Mouse (Mus musculus): Measurements from ENCODE around the gene Rcan3. TPM values are rescaled to one million over a fixed set of nuclear protein-coding genes. Genes with fewer than 3 reads are reported as not detected.

Rcan3 gene
- polyA plus RNA-seq (2014; fragmentation: Nextera tagmentation; extraction: Ambion mirVana): 14.0 and 14.1 TPM in 2 replicates

- Histone ChIP-seq H3K4me3 (ENCODE audit: low read depth, low read length) (peak within 1 kb of the TSS; percentile 70), H3K36me3 (ENCODE audit: insufficient read depth) (no peaks in the 10 kb centered on the region), H3K27me3 (ENCODE audit: insufficient read depth, low read length) (no peaks in the 10 kb centered on the region), H3K4me2 (peak within 1 kb of the TSS; percentile 93), H3K9me3 (ENCODE audit: low read depth, low read length) (no peaks in the 10 kb centered on the region), H3K4me1 (ENCODE audit: insufficient read depth) (peaks cover 4% of the 10 kb centered on the region; the same call in 1 of the 2 replicates), H3K9ac (peak within 1 kb of the TSS; percentile 77), H3K27ac (ENCODE audit: low read depth) (peak within 1 kb of the TSS; percentile 63; the same call in 1 of the 2 replicates)
- WGBS: under 1% methylated on average over 64 of the region's 79 CpGs
- TF ChIP-seq CTCF (IDR thresholded peaks at IDR 0.05; ENCODE audit: low read depth): no peak
- DNase-seq (peak; percentile 88), ATAC-seq (ENCODE audit: insufficient read depth) (peak; percentile 87)
These were observed at the start of gene Rcan3 for GRCm38 (mm10) chr4:135433443-135434394. Gene Rcan3, minus strand, starts transcription at chr4:135433853.

- no peaks in the 10 kb centered on the region for H3K4me1 ChIP-seq (ENCODE audit: insufficient read depth)
- H3K9me3 ChIP-seq (ENCODE audit: low read depth, low read length): no peaks in the 10 kb centered on the region
- H3K9ac ChIP-seq: no peak overlapping the region
- H3K27me3 ChIP-seq (ENCODE audit: insufficient read depth, low read length): no peaks in the 10 kb centered on the region
- no peak for DNase-seq
- H3K4me2 ChIP-seq: no peak overlapping the region
- ATAC-seq (ENCODE audit: insufficient read depth): no peak
- no peak overlapping the region for H3K27ac ChIP-seq (ENCODE audit: low read depth)
- no peak overlapping the region for H3K4me3 ChIP-seq (ENCODE audit: low read depth, low read length)
- WGBS: 71% methylated on average over 9 of the region's 9 CpGs
- TF ChIP-seq CTCF (IDR thresholded peaks at IDR 0.05; ENCODE audit: low read depth): peak; percentile 46
- H3K36me3 ChIP-seq (ENCODE audit: insufficient read depth): 0 out of 2 replicates have a peak, but pooled peaks cover 4% of the 10 kb centered on the region
These were observed 46.7 kb upstream of the Rcan3 start for GRCm38 (mm10) chr4:135480370-135480769.

GRCm38 (mm10) chr4:135477851-135478250 is 44.2 kb upstream of the Rcan3 start:
- Histone ChIP-seq H3K27me3 (ENCODE audit: insufficient read depth, low read length) (no peaks in the 10 kb centered on the region), H3K4me1 (ENCODE audit: insufficient read depth) (no peaks in the 10 kb centered on the region), H3K27ac (ENCODE audit: low read depth) (no peak overlapping the region), H3K9me3 (ENCODE audit: low read depth, low read length) (no peaks in the 10 kb centered on the region), H3K4me2 (no peak overlapping the region), H3K36me3 (ENCODE audit: insufficient read depth) (0 out of 2 replicates have a peak, but pooled peaks cover 4% of the 10 kb centered on the region), H3K4me3 (ENCODE audit: low read depth, low read length) (no peak overlapping the region), H3K9ac (no peak overlapping the region)
- WGBS: 84% methylated on average over 10 of the region's 10 CpGs
- DNase-seq: no peak
- no peak for ATAC-seq (ENCODE audit: insufficient read depth)
- no peak for TF ChIP-seq CTCF (IDR thresholded peaks at IDR 0.05; ENCODE audit: low read depth)

- Histone ChIP-seq H3K27me3 (ENCODE audit: insufficient read depth, low read length) (no peaks in the 10 kb centered on the region), H3K4me3 (ENCODE audit: low read depth, low read length) (no peak overlapping the region), H3K27ac (ENCODE audit: low read depth) (no peak overlapping the region), H3K36me3 (ENCODE audit: insufficient read depth) (peaks cover 2% of the 10 kb centered on the region; the same call in 1 of the 2 replicates), H3K9me3 (ENCODE audit: low read depth, low read length) (no peaks in the 10 kb centered on the region), H3K4me2 (no peak overlapping the region), H3K9ac (no peak overlapping the region), H3K4me1 (ENCODE audit: insufficient read depth) (no peaks in the 10 kb centered on the region)
- DNase-seq (no peak), ATAC-seq (ENCODE audit: insufficient read depth) (no peak)
- 87% methylated on average over 11 of the region's 11 CpGs for WGBS
- TF ChIP-seq CTCF (IDR thresholded peaks at IDR 0.05; ENCODE audit: low read depth): no peak
These were observed 29.8 kb upstream of the Rcan3 start for GRCm38 (mm10) chr4:135463406-135463805.

- Histone ChIP-seq H3K36me3 (ENCODE audit: insufficient read depth) (no peaks in the 10 kb centered on the region), H3K27me3 (ENCODE audit: insufficient read depth, low read length) (no peaks in the 10 kb centered on the region), H3K4me1 (ENCODE audit: insufficient read depth) (peaks cover 12% of the 10 kb centered on the region), H3K9me3 (ENCODE audit: low read depth, low read length) (no peaks in the 10 kb centered on the region), H3K4me3 (ENCODE audit: low read depth, low read length) (no peak overlapping the region), H3K4me2 (no peak overlapping the region), H3K27ac (ENCODE audit: low read depth) (0 out of 2 replicates have a peak overlapping the region, but pooled peaks have one; percentile 26), H3K9ac (no peak overlapping the region)
- 44% methylated on average over 12 of the region's 12 CpGs for WGBS
- TF ChIP-seq CTCF (IDR thresholded peaks at IDR 0.05; ENCODE audit: low read depth): no peak
- DNase-seq: peak; percentile 66
- ATAC-seq (ENCODE audit: insufficient read depth): peak; percentile 39; the same call in 1 of the 2 replicates
These were observed 19.9 kb upstream of the Rcan3 start for GRCm38 (mm10) chr4:135453572-135453971.

GRCm38 (mm10) chr4:135453164-135453563 is 19.5 kb upstream of the Rcan3 start:
- Histone ChIP-seq H3K4me2 (no peak overlapping the region), H3K4me1 (ENCODE audit: insufficient read depth) (peaks cover 12% of the 10 kb centered on the region), H3K27ac (ENCODE audit: low read depth) (0 out of 2 replicates have a peak overlapping the region, but pooled peaks have one; percentile 26), H3K4me3 (ENCODE audit: low read depth, low read length) (no peak overlapping the region), H3K27me3 (ENCODE audit: insufficient read depth, low read length) (no peaks in the 10 kb centered on the region), H3K36me3 (ENCODE audit: insufficient read depth) (no peaks in the 10 kb centered on the region), H3K9me3 (ENCODE audit: low read depth, low read length) (no peaks in the 10 kb centered on the region), H3K9ac (no peak overlapping the region)
- peak; percentile 50 for DNase-seq
- no peak for TF ChIP-seq CTCF (IDR thresholded peaks at IDR 0.05; ENCODE audit: low read depth)
- WGBS: 54% methylated on average over 6 of the region's 6 CpGs
- no peak for ATAC-seq (ENCODE audit: insufficient read depth)
